Mouse (Mus musculus): Measurements from ENCODE around the gene Prss2. TPM values are rescaled to one million over a fixed set of nuclear protein-coding genes. Genes with fewer than 3 reads are reported as not detected.

Gene Prss2
- polyA plus RNA-seq, 1 experiment from 2014 or later, result not detected

- no peak overlapping the region for H3K4me3 ChIP-seq (replicated peaks; ENCODE audit: low read depth, low read length)
- H3K9ac ChIP-seq (replicated peaks; ENCODE audit: low read length), result no peak overlapping the region
- ATAC-seq (ENCODE audit: low FRiP score, low TSS enrichment) (no peak), DNase-seq (no peak)
- no peaks in the 10 kb centered on the region for H3K36me3 ChIP-seq (ENCODE audit: control insufficient read depth, insufficient read depth, low read length)
- 92% methylated on average over 5 of the region's 5 CpGs for WGBS
- H3K4me2 ChIP-seq (ENCODE audit: low read length), result no peak overlapping the region
- H3K27me3 ChIP-seq (ENCODE audit: control insufficient read depth, insufficient read depth, low read length), result no peaks in the 10 kb centered on the region
- H3K27ac ChIP-seq (replicated peaks; ENCODE audit: low read depth, low read length), result no peak overlapping the region
- peaks cover 14% of the 10 kb centered on the region for H3K4me1 ChIP-seq (ENCODE audit: control insufficient read depth, insufficient read depth, low read length)
- no peaks in the 10 kb centered on the region for H3K9me3 ChIP-seq (ENCODE audit: control insufficient read depth, low read length)
These were observed 25.6 kb downstream of the Prss2 start for GRCm38 (mm10) chr6:41547056-41547650.

GRCm38 (mm10) chr6:41548286-41548685 lies 26.7 kb downstream of the Prss2 start:
- Histone ChIP-seq H3K4me1 (ENCODE audit: control insufficient read depth, insufficient read depth, low read length) (peaks cover 14% of the 10 kb centered on the region), H3K4me3 (replicated peaks; ENCODE audit: low read depth, low read length) (no peak overlapping the region), H3K9me3 (ENCODE audit: control insufficient read depth, low read length) (no peaks in the 10 kb centered on the region), H3K4me2 (ENCODE audit: low read length) (no peak overlapping the region), H3K27me3 (ENCODE audit: control insufficient read depth, insufficient read depth, low read length) (no peaks in the 10 kb centered on the region), H3K9ac (replicated peaks; ENCODE audit: low read length) (no peak overlapping the region), H3K27ac (replicated peaks; ENCODE audit: low read depth, low read length) (no peak overlapping the region), H3K36me3 (ENCODE audit: control insufficient read depth, insufficient read depth, low read length) (no peaks in the 10 kb centered on the region)
- 48% methylated on average over 1 of the region's 1 CpGs for WGBS
- DNase-seq (no peak), ATAC-seq (ENCODE audit: low FRiP score, low TSS enrichment) (no peak)

DNA sequence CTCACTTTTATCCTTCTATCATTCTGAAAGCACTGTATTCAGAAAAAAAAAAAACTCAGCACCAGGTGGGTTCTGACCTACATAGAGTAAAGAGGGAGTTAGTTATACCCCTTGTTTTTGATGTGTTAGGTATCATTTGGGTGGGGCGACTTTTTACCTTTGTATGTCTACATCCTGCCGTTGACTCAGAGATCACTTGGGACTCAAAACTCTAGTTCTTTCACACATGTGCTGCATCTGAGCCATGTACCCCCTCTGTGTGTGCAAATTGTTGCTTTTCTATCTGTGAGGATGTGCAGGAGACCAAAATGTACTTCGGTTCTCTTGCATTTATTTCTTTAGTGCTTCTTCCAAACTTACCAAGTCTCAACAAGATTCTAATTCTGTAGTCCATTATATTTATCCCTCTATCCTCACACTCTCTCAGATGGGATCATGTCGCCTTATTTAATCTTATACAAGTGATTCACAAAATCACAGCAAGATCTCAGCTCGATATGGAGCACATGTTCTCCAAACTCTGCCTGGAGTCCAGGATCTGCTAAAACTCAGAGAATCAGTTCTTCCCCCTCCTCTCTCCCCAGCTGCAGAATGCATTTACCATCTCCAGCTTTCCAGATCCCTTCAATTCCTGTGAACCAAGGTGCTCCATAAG lies 31.9 kb downstream of the Prss2 start:
- DNase-seq (no peak), ATAC-seq (ENCODE audit: low FRiP score, low TSS enrichment) (no peak)
- no peak overlapping the region for H3K9ac ChIP-seq (replicated peaks; ENCODE audit: low read length)
- no peaks in the 10 kb centered on the region for H3K36me3 ChIP-seq (ENCODE audit: control insufficient read depth, insufficient read depth, low read length)
- no peak overlapping the region for H3K4me3 ChIP-seq (replicated peaks; ENCODE audit: low read depth, low read length)
- H3K27me3 ChIP-seq (ENCODE audit: control insufficient read depth, insufficient read depth, low read length), result no peaks in the 10 kb centered on the region
- H3K27ac ChIP-seq (replicated peaks; ENCODE audit: low read depth, low read length), result no peak overlapping the region
- WGBS, result 89% methylated on average over 5 of the region's 5 CpGs
- no peak overlapping the region for H3K4me2 ChIP-seq (ENCODE audit: low read length)
- H3K4me1 ChIP-seq (ENCODE audit: control insufficient read depth, insufficient read depth, low read length), result peaks cover 3% of the 10 kb centered on the region; the same call in 1 of the 2 replicates
- H3K9me3 ChIP-seq (ENCODE audit: control insufficient read depth, low read length), result no peaks in the 10 kb centered on the region

DNA sequence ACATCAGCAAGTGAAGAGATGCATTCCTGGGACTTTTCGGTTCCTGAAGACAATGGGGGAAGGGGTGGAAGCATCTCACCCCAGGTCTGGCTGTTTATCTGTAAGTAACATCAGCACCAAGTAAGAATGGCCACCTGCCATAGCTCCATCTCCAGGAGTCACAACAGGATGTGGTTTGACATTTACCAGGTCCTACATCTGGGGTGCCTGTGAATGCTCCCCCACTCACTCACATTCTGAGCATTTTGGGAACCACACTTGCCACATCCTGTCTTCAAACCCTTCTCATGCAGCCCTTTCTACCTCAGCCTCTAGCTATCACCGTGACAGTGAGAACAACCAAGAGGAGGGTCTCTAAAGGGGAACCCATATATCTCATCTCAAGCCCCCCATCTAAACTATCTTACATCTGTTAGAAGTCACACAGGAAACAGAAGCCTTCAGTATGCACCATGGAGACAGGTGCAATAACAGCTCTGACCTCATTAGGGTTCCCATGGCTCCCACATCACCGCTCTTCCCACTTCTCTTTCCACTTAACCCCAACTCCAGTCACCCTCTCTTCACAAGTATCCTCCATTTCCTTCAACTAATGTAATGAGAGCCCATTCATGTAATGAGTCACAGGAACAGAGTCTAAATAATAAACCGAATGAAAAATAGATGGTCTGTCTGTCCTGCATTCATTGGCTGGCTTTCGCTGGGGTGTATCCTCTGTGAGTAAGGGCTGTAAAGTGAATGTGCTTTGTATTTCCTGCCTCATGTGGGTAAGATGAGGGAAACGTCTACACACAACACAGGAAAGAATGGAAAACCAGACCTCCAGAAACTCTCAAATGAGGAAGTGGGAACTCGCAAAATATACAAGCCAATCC lies 32.9 kb downstream of the Prss2 start:
- no peaks in the 10 kb centered on the region for H3K9me3 ChIP-seq (ENCODE audit: control insufficient read depth, low read length)
- no peak overlapping the region for H3K4me2 ChIP-seq (ENCODE audit: low read length)
- H3K9ac ChIP-seq (replicated peaks; ENCODE audit: low read length), result no peak overlapping the region
- peaks cover 3% of the 10 kb centered on the region; the same call in 1 of the 2 replicates for H3K4me1 ChIP-seq (ENCODE audit: control insufficient read depth, insufficient read depth, low read length)
- H3K27ac ChIP-seq (replicated peaks; ENCODE audit: low read depth, low read length), result no peak overlapping the region
- no peaks in the 10 kb centered on the region for H3K27me3 ChIP-seq (ENCODE audit: control insufficient read depth, insufficient read depth, low read length)
- H3K4me3 ChIP-seq (replicated peaks; ENCODE audit: low read depth, low read length), result no peak overlapping the region
- 88% methylated on average over 7 of the region's 7 CpGs for WGBS
- no peaks in the 10 kb centered on the region for H3K36me3 ChIP-seq (ENCODE audit: control insufficient read depth, insufficient read depth, low read length)
- ATAC-seq (ENCODE audit: low FRiP score, low TSS enrichment) (no peak), DNase-seq (no peak)

GRCm38 (mm10) chr6:41556389-41556788 lies 34.8 kb downstream of the Prss2 start:
- Histone ChIP-seq H3K9ac (replicated peaks; ENCODE audit: low read length) (no peak overlapping the region), H3K36me3 (ENCODE audit: control insufficient read depth, insufficient read depth, low read length) (no peaks in the 10 kb centered on the region), H3K4me1 (ENCODE audit: control insufficient read depth, insufficient read depth, low read length) (peaks cover 3% of the 10 kb centered on the region; the same call in 1 of the 2 replicates), H3K27ac (replicated peaks; ENCODE audit: low read depth, low read length) (no peak overlapping the region), H3K4me3 (replicated peaks; ENCODE audit: low read depth, low read length) (no peak overlapping the region), H3K4me2 (ENCODE audit: low read length) (no peak overlapping the region), H3K27me3 (ENCODE audit: control insufficient read depth, insufficient read depth, low read length) (no peaks in the 10 kb centered on the region), H3K9me3 (ENCODE audit: control insufficient read depth, low read length) (no peaks in the 10 kb centered on the region)
- peak; percentile 82 for DNase-seq
- ATAC-seq (ENCODE audit: low FRiP score, low TSS enrichment), result no peak

DNA sequence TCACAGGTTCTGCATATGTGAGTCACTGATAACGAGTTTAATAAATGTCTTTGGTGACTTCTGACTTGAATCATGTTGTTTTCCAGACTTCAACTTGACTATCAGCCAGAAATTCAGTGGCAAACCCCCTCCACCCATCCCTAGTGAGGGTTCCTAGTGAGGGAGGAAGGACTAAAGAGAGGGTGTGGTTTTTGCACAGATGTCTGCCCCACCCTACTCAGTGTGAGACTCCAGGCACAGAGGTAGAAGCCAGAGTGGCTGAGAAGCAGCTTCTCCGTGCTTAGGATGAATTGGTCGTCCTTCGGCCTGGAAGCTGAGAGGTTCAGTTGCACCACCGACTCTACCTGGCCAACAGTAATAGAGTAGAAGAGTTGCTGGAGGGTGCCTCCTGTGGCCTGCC lies 35.9 kb downstream of the Prss2 start:
- Histone ChIP-seq H3K36me3 (ENCODE audit: control insufficient read depth, insufficient read depth, low read length) (no peaks in the 10 kb centered on the region), H3K4me2 (ENCODE audit: low read length) (no peak overlapping the region), H3K27ac (replicated peaks; ENCODE audit: low read depth, low read length) (no peak overlapping the region), H3K27me3 (ENCODE audit: control insufficient read depth, insufficient read depth, low read length) (no peaks in the 10 kb centered on the region), H3K4me3 (replicated peaks; ENCODE audit: low read depth, low read length) (no peak overlapping the region), H3K9ac (replicated peaks; ENCODE audit: low read length) (no peak overlapping the region), H3K9me3 (ENCODE audit: control insufficient read depth, low read length) (no peaks in the 10 kb centered on the region), H3K4me1 (ENCODE audit: control insufficient read depth, insufficient read depth, low read length) (peaks cover 3% of the 10 kb centered on the region; the same call in 1 of the 2 replicates)
- no peak for ATAC-seq (ENCODE audit: low FRiP score, low TSS enrichment)
- no peak for DNase-seq
- WGBS, result 84% methylated on average over 5 of the region's 5 CpGs

DNA sequence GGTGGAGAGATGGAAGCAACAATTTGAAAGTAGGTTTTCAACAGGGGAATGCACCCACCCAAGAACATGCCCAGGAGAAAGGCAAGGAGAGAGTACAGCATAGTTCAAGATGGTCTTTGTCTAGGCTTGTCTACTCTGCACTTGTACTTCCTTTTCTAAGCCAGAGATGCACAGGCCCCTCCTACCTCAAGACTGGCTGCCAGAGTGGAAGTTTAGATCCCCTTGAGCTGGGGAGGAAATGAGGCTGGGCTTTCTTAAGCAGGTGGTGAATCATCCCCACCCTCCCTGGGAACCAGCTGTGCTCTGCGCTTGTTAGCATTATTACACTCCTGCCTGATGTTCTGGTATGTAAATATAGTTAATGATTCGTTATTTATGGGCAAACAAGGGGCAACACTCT lies 36.7 kb downstream of the Prss2 start:
- WGBS, result 51% methylated on average over 2 of the region's 2 CpGs
- Histone ChIP-seq H3K9ac (replicated peaks; ENCODE audit: low read length) (no peak overlapping the region), H3K4me2 (ENCODE audit: low read length) (no peak overlapping the region), H3K9me3 (ENCODE audit: control insufficient read depth, low read length) (no peaks in the 10 kb centered on the region), H3K27me3 (ENCODE audit: control insufficient read depth, insufficient read depth, low read length) (no peaks in the 10 kb centered on the region), H3K4me3 (replicated peaks; ENCODE audit: low read depth, low read length) (no peak overlapping the region), H3K27ac (replicated peaks; ENCODE audit: low read depth, low read length) (no peak overlapping the region), H3K36me3 (ENCODE audit: control insufficient read depth, insufficient read depth, low read length) (no peaks in the 10 kb centered on the region), H3K4me1 (ENCODE audit: control insufficient read depth, insufficient read depth, low read length) (peaks cover 3% of the 10 kb centered on the region; the same call in 1 of the 2 replicates)
- no peak for ATAC-seq (ENCODE audit: low FRiP score, low TSS enrichment)
- DNase-seq, result no peak

DNA sequence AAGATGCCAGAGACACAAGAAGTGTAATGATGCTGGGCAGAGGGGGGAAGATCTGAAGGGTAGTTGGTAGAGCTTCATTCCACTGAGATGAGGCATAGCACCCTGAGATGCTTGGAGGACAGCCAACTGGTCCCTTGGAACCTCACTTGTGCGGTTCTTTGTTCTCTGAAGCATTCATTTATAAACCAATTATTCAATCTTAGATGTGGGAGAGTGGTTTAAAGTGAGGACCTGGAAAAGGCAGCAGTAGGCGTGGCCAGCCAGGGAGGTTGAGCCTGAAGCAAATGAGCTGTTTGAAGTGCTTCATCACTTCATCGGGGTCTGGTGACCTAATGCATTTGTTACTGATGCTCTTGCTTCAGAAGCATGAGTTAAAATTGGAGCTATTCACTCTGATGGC lies 37.7 kb downstream of the Prss2 start:
- Histone ChIP-seq H3K27ac (replicated peaks; ENCODE audit: low read depth, low read length) (no peak overlapping the region), H3K27me3 (ENCODE audit: control insufficient read depth, insufficient read depth, low read length) (no peaks in the 10 kb centered on the region), H3K9ac (replicated peaks; ENCODE audit: low read length) (no peak overlapping the region), H3K9me3 (ENCODE audit: control insufficient read depth, low read length) (no peaks in the 10 kb centered on the region), H3K36me3 (ENCODE audit: control insufficient read depth, insufficient read depth, low read length) (no peaks in the 10 kb centered on the region), H3K4me2 (ENCODE audit: low read length) (no peak overlapping the region), H3K4me1 (ENCODE audit: control insufficient read depth, insufficient read depth, low read length) (peaks cover 3% of the 10 kb centered on the region; the same call in 1 of the 2 replicates), H3K4me3 (replicated peaks; ENCODE audit: low read depth, low read length) (no peak overlapping the region)
- DNase-seq (no peak), ATAC-seq (ENCODE audit: low FRiP score, low TSS enrichment) (no peak)
- 75% methylated on average over 3 of the region's 3 CpGs for WGBS

Measured in midbrain, embryonic 14.5 days (tissue).